Mouse (Mus musculus): ENCODE data around the gene Rab42. TPM values are rescaled to one million over a fixed set of nuclear protein-coding genes. Genes with fewer than 3 reads are reported as not detected.

The Rab42 gene
- polyA plus RNA-seq, 1 experiment from 2014 or later, result 1.2 TPM

DNA sequence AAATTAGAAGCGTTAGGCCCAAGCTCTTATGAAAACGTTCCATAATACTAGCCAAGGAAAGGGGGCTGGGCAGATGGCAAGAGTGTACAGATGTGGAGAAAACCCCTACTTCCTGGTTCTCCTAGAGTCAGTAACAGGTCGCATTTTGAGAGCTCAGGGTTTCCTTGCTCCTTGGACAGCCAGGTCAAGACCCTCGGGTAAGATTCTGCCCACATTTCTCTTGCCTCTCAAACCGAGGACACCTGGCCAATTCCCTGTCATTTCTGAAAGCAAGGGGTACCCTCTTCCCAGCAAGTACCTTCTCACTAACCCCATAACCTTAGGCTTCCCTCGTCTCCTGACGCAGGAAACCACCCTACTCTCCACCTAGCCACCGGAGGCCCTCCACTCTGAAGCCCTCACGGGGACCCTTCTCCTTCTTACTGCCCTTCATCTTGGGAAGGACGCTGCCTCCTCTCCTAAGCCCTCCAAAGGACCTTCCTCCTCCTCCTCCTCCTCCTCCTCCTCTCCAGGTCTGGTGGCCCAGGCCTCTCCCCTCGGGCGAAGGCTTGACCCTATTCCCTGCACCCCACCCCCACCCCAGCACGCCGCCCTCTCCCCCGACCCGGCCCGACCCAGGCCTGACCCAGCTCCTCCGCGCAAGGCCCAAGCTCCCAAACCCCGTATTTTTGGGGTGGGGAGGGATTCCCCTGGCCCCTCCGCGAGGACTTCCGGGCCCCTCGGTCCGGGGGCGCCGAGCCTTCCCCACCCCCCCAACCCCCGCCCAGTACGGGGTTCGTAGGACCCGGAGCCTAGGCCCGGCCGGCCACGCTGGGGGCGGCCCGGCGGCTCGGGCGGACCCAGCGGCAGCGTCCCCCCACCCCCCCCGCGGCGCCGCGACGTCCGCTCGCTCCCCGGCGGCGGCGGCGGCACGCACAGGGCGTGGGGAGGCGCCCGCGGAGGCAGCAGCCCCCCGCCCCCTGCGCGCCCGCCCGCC is 42.5 kb downstream of the Rab42 start:
- peak overlapping the region; percentile 90 for H3K27ac ChIP-seq (ENCODE audit: low read depth, low read length)
- H3K36me3 ChIP-seq (ENCODE audit: control insufficient read depth, insufficient read depth, low read length), result no peaks in the 10 kb centered on the region
- 4% methylated on average over 31 of the region's 64 CpGs for WGBS
- ATAC-seq (replicated peaks; ENCODE audit: low FRiP score) (peak; percentile 69), DNase-seq (ENCODE audit: low spot score) (peak; percentile 82)
- H3K4me3 ChIP-seq (ENCODE audit: low read depth, low read length), result peak overlapping the region; percentile 91
- peak overlapping the region; percentile 76 for H3K4me2 ChIP-seq (ENCODE audit: low read depth, low read length, severe bottlenecking)
- H3K9me3 ChIP-seq (ENCODE audit: control insufficient read depth, low read length), result no peaks in the 10 kb centered on the region
- peaks cover 5% of the 10 kb centered on the region; the same call in 1 of the 2 replicates for H3K4me1 ChIP-seq (replicated peaks; ENCODE audit: control insufficient read depth, insufficient read depth, low read length)
- H3K9ac ChIP-seq (ENCODE audit: low read length), result peak overlapping the region; percentile 94
- no peaks in the 10 kb centered on the region for H3K27me3 ChIP-seq (ENCODE audit: control insufficient read depth, insufficient read depth, low read length)

DNA sequence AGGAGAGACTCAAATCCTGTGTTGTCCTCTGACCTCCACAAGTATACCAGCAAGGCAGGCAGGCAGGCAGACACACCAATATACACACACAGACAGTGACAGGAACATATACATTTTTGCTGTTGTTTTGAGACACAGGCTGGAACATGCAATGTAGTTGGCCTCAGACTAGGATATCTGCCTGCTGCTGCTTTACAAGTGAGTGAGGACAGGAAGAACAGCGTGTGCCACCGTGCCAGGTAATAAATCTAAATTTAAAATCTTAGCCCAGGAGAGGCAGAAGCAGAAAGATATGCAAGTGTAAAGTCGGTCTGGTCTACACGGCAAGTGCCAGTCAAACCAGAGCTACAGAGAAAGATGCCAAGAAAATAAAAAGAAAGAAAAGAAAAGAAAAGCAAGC is 43.9 kb downstream of the Rab42 start:
- Histone ChIP-seq H3K4me1 (replicated peaks; ENCODE audit: control insufficient read depth, insufficient read depth, low read length) (peaks cover 5% of the 10 kb centered on the region; the same call in 1 of the 2 replicates), H3K27ac (ENCODE audit: low read depth, low read length) (no peak overlapping the region), H3K9me3 (ENCODE audit: control insufficient read depth, low read length) (no peaks in the 10 kb centered on the region), H3K4me2 (ENCODE audit: low read depth, low read length, severe bottlenecking) (no peak overlapping the region), H3K9ac (ENCODE audit: low read length) (no peak overlapping the region), H3K27me3 (ENCODE audit: control insufficient read depth, insufficient read depth, low read length) (no peaks in the 10 kb centered on the region), H3K36me3 (ENCODE audit: control insufficient read depth, insufficient read depth, low read length) (no peaks in the 10 kb centered on the region), H3K4me3 (ENCODE audit: low read depth, low read length) (no peak overlapping the region)
- no peak for ATAC-seq (replicated peaks; ENCODE audit: low FRiP score)
- DNase-seq (ENCODE audit: low spot score), result no peak
- WGBS, result 94% methylated on average over 4 of the region's 4 CpGs

DNA sequence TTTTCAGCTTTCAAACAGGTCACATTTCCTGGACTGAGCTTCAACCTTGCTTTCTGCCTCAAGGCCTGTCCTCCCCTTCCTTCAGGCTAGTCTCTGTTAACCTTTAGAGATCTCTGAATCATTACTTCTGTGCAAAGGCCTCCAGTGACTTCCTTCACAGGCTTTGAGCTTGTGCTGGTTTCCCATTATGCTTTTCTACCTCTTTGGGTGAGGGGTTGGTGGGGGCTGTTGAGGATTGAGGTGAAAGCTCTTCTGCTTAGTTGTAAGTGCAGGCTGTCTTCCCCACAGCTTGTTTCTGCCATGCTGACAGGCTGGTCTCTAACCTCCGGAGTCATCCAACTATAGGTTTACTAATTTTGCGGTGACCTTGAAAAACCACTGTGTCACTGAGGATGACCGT is 46.8 kb downstream of the Rab42 start:
- no peak overlapping the region for H3K27ac ChIP-seq (ENCODE audit: low read depth, low read length)
- H3K9ac ChIP-seq (ENCODE audit: low read length), result no peak overlapping the region
- peaks cover 3% of the 10 kb centered on the region; the same call in 1 of the 2 replicates for H3K36me3 ChIP-seq (ENCODE audit: control insufficient read depth, insufficient read depth, low read length)
- ATAC-seq (replicated peaks; ENCODE audit: low FRiP score) (no peak), DNase-seq (ENCODE audit: low spot score) (no peak)
- H3K4me2 ChIP-seq (ENCODE audit: low read depth, low read length, severe bottlenecking), result no peak overlapping the region
- no peaks in the 10 kb centered on the region for H3K9me3 ChIP-seq (ENCODE audit: control insufficient read depth, low read length)
- WGBS, result 91% methylated on average over 3 of the region's 3 CpGs
- 0 out of 2 replicates have a peak, but pooled peaks cover 3% of the 10 kb centered on the region for H3K4me1 ChIP-seq (replicated peaks; ENCODE audit: control insufficient read depth, insufficient read depth, low read length)
- no peak overlapping the region for H3K4me3 ChIP-seq (ENCODE audit: low read depth, low read length)
- H3K27me3 ChIP-seq (ENCODE audit: control insufficient read depth, insufficient read depth, low read length), result no peaks in the 10 kb centered on the region

GRCm38 (mm10) chr4:132254986-132255385 is 48.2 kb downstream of the Rab42 start:
- no peak for DNase-seq (ENCODE audit: low spot score)
- H3K27me3 ChIP-seq (ENCODE audit: control insufficient read depth, insufficient read depth, low read length), result no peaks in the 10 kb centered on the region
- 0 out of 2 replicates have a peak, but pooled peaks cover 3% of the 10 kb centered on the region for H3K4me1 ChIP-seq (replicated peaks; ENCODE audit: control insufficient read depth, insufficient read depth, low read length)
- no peak overlapping the region for H3K9ac ChIP-seq (ENCODE audit: low read length)
- peaks cover 8% of the 10 kb centered on the region for H3K36me3 ChIP-seq (ENCODE audit: control insufficient read depth, insufficient read depth, low read length)
- no peak for ATAC-seq (replicated peaks; ENCODE audit: low FRiP score)
- no peak overlapping the region for H3K4me3 ChIP-seq (ENCODE audit: low read depth, low read length)
- H3K4me2 ChIP-seq (ENCODE audit: low read depth, low read length, severe bottlenecking), result no peak overlapping the region
- no peak overlapping the region for H3K27ac ChIP-seq (ENCODE audit: low read depth, low read length)
- no peaks in the 10 kb centered on the region for H3K9me3 ChIP-seq (ENCODE audit: control insufficient read depth, low read length)
- 75% methylated on average over 3 of the region's 3 CpGs for WGBS

- DNase-seq (ENCODE audit: low spot score), result no peak
- no peaks in the 10 kb centered on the region for H3K4me1 ChIP-seq (replicated peaks; ENCODE audit: control insufficient read depth, insufficient read depth, low read length)
- H3K27me3 ChIP-seq (ENCODE audit: control insufficient read depth, insufficient read depth, low read length), result no peaks in the 10 kb centered on the region
- H3K4me2 ChIP-seq (ENCODE audit: low read depth, low read length, severe bottlenecking), result no peak overlapping the region
- no peak overlapping the region for H3K27ac ChIP-seq (ENCODE audit: low read depth, low read length)
- 82% methylated on average over 2 of the region's 2 CpGs for WGBS
- no peak overlapping the region for H3K4me3 ChIP-seq (ENCODE audit: low read depth, low read length)
- no peaks in the 10 kb centered on the region for H3K9me3 ChIP-seq (ENCODE audit: control insufficient read depth, low read length)
- H3K9ac ChIP-seq (ENCODE audit: low read length), result no peak overlapping the region
- H3K36me3 ChIP-seq (ENCODE audit: control insufficient read depth, insufficient read depth, low read length), result peaks cover 9% of the 10 kb centered on the region
- ATAC-seq (replicated peaks; ENCODE audit: low FRiP score), result no peak
Measured at GRCm38 (mm10) chr4:132253622-132254021, 49.6 kb downstream of the Rab42 start.

DNA sequence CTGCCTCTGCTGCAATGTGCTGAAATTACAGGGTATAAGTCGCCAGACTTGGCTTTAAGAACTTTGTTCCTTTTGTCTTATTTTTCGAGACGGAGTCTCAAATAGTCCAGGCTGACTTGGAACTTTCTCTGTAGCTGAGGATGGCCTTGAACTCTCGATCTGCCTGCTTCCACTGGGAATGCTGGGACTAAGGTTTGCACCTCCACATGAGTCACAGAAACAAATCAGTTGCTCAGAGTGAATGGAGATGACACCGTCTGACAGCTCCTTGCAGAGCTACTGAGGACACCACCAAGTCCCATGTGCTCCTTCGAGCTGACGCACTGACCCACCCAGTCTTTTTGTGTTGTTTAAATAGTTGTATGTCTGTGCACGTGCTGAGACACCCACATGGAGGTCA is 50.1 kb downstream of the Rab42 start:
- DNase-seq (ENCODE audit: low spot score), result no peak
- peaks cover 9% of the 10 kb centered on the region for H3K36me3 ChIP-seq (ENCODE audit: control insufficient read depth, insufficient read depth, low read length)
- no peak overlapping the region for H3K9ac ChIP-seq (ENCODE audit: low read length)
- H3K4me3 ChIP-seq (ENCODE audit: low read depth, low read length), result no peak overlapping the region
- H3K27me3 ChIP-seq (ENCODE audit: control insufficient read depth, insufficient read depth, low read length), result no peaks in the 10 kb centered on the region
- no peak for ATAC-seq (replicated peaks; ENCODE audit: low FRiP score)
- no peak overlapping the region for H3K27ac ChIP-seq (ENCODE audit: low read depth, low read length)
- no peaks in the 10 kb centered on the region for H3K4me1 ChIP-seq (replicated peaks; ENCODE audit: control insufficient read depth, insufficient read depth, low read length)
- H3K9me3 ChIP-seq (ENCODE audit: control insufficient read depth, low read length), result no peaks in the 10 kb centered on the region
- 89% methylated on average over 8 of the region's 8 CpGs for WGBS
- no peak overlapping the region for H3K4me2 ChIP-seq (ENCODE audit: low read depth, low read length, severe bottlenecking)

Other genes with a start within 250 kb of the Rab42 start
- not detected in 2 replicates for gene Gm10300, start 228.7 kb downstream of the Rab42 start, polyA plus RNA-seq (2014; fragmentation: Nextera tagmentation; extraction: Ambion mirVana)
- 135 and 145 TPM in 2 replicates for gene Epb41, start 228.1 kb downstream of the Rab42 start, polyA plus RNA-seq (2014; fragmentation: Nextera tagmentation; extraction: Ambion mirVana)
- not detected in 2 replicates for gene Oprd1, start 158.9 kb downstream of the Rab42 start, polyA plus RNA-seq (2014; fragmentation: Nextera tagmentation; extraction: Ambion mirVana)
- 158 and 161 TPM in 2 replicates for gene Ythdf2, start 91.1 kb downstream of the Rab42 start, polyA plus RNA-seq (2014; fragmentation: Nextera tagmentation; extraction: Ambion mirVana)
- gene Gmeb1, start 41.8 kb downstream of the Rab42 start, polyA plus RNA-seq (2014; fragmentation: Nextera tagmentation; extraction: Ambion mirVana), result 45.4 and 50.1 TPM in 2 replicates
- gene Taf12, start 29.0 kb downstream of the Rab42 start, polyA plus RNA-seq (2014; fragmentation: Nextera tagmentation; extraction: Ambion mirVana), result 66.8 and 68.0 TPM in 2 replicates
- 88.9 and 89.5 TPM in 2 replicates for gene Trnau1ap, start 26.2 kb upstream of the Rab42 start, polyA plus RNA-seq (2014; fragmentation: Nextera tagmentation; extraction: Ambion mirVana)
- gene Rcc1, start 50.2 kb upstream of the Rab42 start, polyA plus RNA-seq (2014; fragmentation: Nextera tagmentation; extraction: Ambion mirVana), result 93.2 and 103 TPM in 2 replicates
- gene Phactr4, start 119.1 kb upstream of the Rab42 start, polyA plus RNA-seq (2014; fragmentation: Nextera tagmentation; extraction: Ambion mirVana), result 29.3 and 30.5 TPM in 2 replicates
- gene Med18, start 160.5 kb upstream of the Rab42 start, polyA plus RNA-seq (2014; fragmentation: Nextera tagmentation; extraction: Ambion mirVana), result 27.2 and 31.8 TPM in 2 replicates
- 9.4 and 9.5 TPM in 2 replicates for gene Sesn2, start 207.1 kb upstream of the Rab42 start, polyA plus RNA-seq (2014; fragmentation: Nextera tagmentation; extraction: Ambion mirVana)
- gene Atpif1, start 230.3 kb upstream of the Rab42 start, polyA plus RNA-seq (2014; fragmentation: Nextera tagmentation; extraction: Ambion mirVana), result 905 and 906 TPM in 2 replicates
- gene Dnajc8, start 232.2 kb upstream of the Rab42 start, polyA plus RNA-seq (2014; fragmentation: Nextera tagmentation; extraction: Ambion mirVana), result 208 and 217 TPM in 2 replicates

Data from forebrain, embryonic 11.5 days (tissue).